Mouse (Mus musculus): ENCODE data around the gene Oog1. TPM values are rescaled to one million over a fixed set of nuclear protein-coding genes. Genes with fewer than 3 reads are reported as not detected.

The Oog1 gene
- total RNA-seq (2023; ENCODE audit: inconsistent age) = not detected in 4 replicates

GRCm38 (mm10) chr12:87602388-87602787 is at the start of gene Oog1:
Gene Oog1 (plus strand): TSS chr12:87602688.

GRCm38 (mm10) chr12:87618569-87618968 is 16.1 kb downstream of the Oog1 start, which contains the start of gene Gm4027:
Gene Gm4027 (plus strand): TSS chr12:87618869.

GRCm38 (mm10) chr12:87644520-87644919 is 42.0 kb downstream of the Oog1 start, which contains the start of gene Gm16381:
Gene Gm16381 (minus strand): TSS chr12:87644620.

Other genes with a start within 250 kb of the Oog1 start
- gene Sptlc2, start 214.3 kb upstream of the Oog1 start, total RNA-seq (2023; ENCODE audit: inconsistent age) = 83.0 to 93.8 TPM (median 86.3 TPM) in 4 replicates
- 29.0 to 45.0 TPM (median 38.7 TPM) in 4 replicates for gene Slirp, start 158.8 kb upstream of the Oog1 start, total RNA-seq (2023; ENCODE audit: inconsistent age)
- gene Alkbh1, start 158.7 kb upstream of the Oog1 start, total RNA-seq (2023; ENCODE audit: inconsistent age) = 85.2 to 90.1 TPM (median 87.2 TPM) in 4 replicates
- 87.6 to 94.7 TPM (median 89.7 TPM) in 4 replicates for gene Snw1, start 130.4 kb upstream of the Oog1 start, total RNA-seq (2023; ENCODE audit: inconsistent age)
- gene Gm5788, start 108.0 kb upstream of the Oog1 start, total RNA-seq (2023; ENCODE audit: inconsistent age) = not detected in 4 replicates
- not detected in 4 replicates for gene Gm8300, start 88.4 kb upstream of the Oog1 start, total RNA-seq (2023; ENCODE audit: inconsistent age)
- not detected in 4 replicates for gene Gm4027, start 16.2 kb downstream of the Oog1 start, total RNA-seq (2023; ENCODE audit: inconsistent age)
- not detected in 4 replicates for gene Gm16381, start 41.9 kb downstream of the Oog1 start, total RNA-seq (2023; ENCODE audit: inconsistent age)
- gene Gm21319, start 173.1 kb downstream of the Oog1 start, total RNA-seq (2023; ENCODE audit: inconsistent age) = not detected in 4 replicates
- not detected in 4 replicates for gene Gm21936, start 192.8 kb downstream of the Oog1 start, total RNA-seq (2023; ENCODE audit: inconsistent age)
- gene BB287469, start 213.9 kb downstream of the Oog1 start, total RNA-seq (2023; ENCODE audit: inconsistent age) = not detected in 4 replicates
- not detected in 4 replicates for gene Gm2001, start 239.7 kb downstream of the Oog1 start, total RNA-seq (2023; ENCODE audit: inconsistent age)